Mouse (Mus musculus): Measurements from ENCODE around the gene Serpinb8. TPM values are rescaled to one million over a fixed set of nuclear protein-coding genes. Genes with fewer than 3 reads are reported as not detected.

Serpinb8 gene
- polyA plus RNA-seq, 1 experiment: 0.50 TPM

DNA sequence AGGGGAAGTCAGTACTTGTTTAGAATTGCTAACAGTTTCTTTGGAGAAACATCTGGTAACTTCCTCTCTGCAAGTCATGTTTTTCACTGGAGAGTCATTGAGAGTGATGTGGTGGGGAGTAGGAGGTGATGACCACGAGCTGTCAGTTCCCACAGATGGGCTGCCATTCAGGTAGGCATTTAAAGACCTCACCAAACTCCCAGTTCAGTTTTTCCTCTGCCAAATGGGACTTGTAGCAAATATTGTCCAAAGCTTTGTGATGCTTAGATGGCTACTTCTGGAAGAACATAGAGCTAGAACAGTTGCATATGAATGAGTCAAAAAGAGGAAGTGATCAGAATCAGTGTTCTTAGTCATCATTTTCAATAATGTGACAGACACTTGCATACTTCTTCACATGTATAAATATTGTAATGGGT lies 5.8 kb upstream of the Serpinb8 start:
- Histone ChIP-seq H3K27ac (ENCODE audit: control insufficient read depth, insufficient read depth, low read depth, low read length, poor library complexity) (no peak overlapping the region), H3K4me3 (replicated peaks; ENCODE audit: control insufficient read depth, low read depth, low read length) (no peak overlapping the region), H3K4me1 (ENCODE audit: control insufficient read depth, insufficient read depth, low read length) (peaks cover 1% of the 10 kb centered on the region; the same call in 1 of the 2 replicates)
- WGBS: 3% methylated on average over 1 of the region's 1 CpGs
- TF ChIP-seq POLR2A (IDR thresholded peaks at IDR 0.05; ENCODE audit: borderline replicate concordance, control insufficient read depth, low read depth, low read length) (no peak), CTCF (IDR thresholded peaks at IDR 0.05; ENCODE audit: control insufficient read depth, insufficient read depth, low read length) (no peak)

DNA sequence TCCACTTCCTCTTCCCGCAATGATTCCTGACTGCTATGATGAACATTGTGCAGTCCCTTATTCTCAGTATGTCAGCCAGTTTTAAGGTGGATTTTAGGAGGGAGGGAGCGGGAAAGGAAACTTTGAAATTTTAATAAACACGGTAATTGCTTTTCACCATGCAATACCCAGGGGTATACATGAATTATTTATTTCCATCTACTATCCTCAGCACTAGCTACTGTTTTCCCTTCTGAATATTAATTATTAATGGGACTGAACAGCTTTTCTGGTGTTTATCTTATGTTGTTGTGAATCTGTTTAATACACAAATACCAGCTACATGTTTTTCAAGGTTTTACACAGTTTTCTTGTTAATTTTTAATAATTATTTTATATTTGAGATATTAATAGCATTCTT lies 4.9 kb upstream of the Serpinb8 start:
- WGBS: 71% methylated on average over 3 of the region's 3 CpGs
- Histone ChIP-seq H3K27ac (ENCODE audit: control insufficient read depth, insufficient read depth, low read depth, low read length, poor library complexity) (no peak overlapping the region), H3K4me1 (ENCODE audit: control insufficient read depth, insufficient read depth, low read length) (peaks cover 1% of the 10 kb centered on the region; the same call in 1 of the 2 replicates), H3K4me3 (replicated peaks; ENCODE audit: control insufficient read depth, low read depth, low read length) (no peak overlapping the region)
- no peak for TF ChIP-seq POLR2A (IDR thresholded peaks at IDR 0.05; ENCODE audit: borderline replicate concordance, control insufficient read depth, low read depth, low read length)
- no peak for TF ChIP-seq CTCF (IDR thresholded peaks at IDR 0.05; ENCODE audit: control insufficient read depth, insufficient read depth, low read length)

DNA sequence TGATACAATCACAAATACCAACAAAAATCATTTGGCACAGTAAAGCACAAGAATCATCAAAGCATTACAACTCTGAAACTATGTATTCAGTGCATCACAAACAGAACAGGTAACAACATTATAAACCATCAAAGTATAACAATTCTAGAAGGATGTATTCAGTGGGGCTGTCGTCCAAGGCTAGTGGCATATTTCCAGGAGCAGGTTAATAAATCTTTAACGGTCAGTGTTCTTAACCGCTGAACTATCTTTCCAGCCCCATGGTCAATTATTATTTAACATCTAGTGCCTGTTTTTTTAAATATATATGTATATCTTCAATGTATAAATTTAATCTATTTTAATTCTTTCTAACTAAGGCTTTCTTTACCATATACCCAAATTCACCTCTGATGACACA lies 3.6 kb upstream of the Serpinb8 start:
- Histone ChIP-seq H3K4me3 (replicated peaks; ENCODE audit: control insufficient read depth, low read depth, low read length) (no peak overlapping the region), H3K4me1 (ENCODE audit: control insufficient read depth, insufficient read depth, low read length) (peaks cover 1% of the 10 kb centered on the region; the same call in 1 of the 2 replicates), H3K27ac (ENCODE audit: control insufficient read depth, insufficient read depth, low read depth, low read length, poor library complexity) (no peak overlapping the region)
- no peak for TF ChIP-seq CTCF (IDR thresholded peaks at IDR 0.05; ENCODE audit: control insufficient read depth, insufficient read depth, low read length)
- no peak for TF ChIP-seq POLR2A (IDR thresholded peaks at IDR 0.05; ENCODE audit: borderline replicate concordance, control insufficient read depth, low read depth, low read length)
- 87% methylated on average over 3 of the region's 3 CpGs for WGBS

DNA sequence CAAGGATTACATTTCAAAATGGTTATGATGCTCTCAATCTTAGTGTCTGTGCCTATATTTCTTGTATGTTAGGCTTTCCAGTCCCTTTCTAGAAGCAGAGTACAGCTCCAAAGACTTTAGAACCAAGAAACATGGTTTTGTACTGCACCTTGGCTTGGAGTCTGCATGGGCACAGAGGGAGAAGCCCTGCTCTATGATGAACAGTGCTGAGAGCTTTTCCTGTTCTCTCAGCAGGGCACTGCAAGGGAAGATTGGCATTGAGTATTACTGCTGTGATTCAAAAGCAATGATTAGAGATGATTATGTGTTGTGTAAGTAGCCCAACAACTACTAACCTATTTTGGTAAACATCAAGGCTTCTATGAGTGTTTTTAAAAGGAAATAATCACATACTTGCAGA lies 1.6 kb upstream of the Serpinb8 start:
- peaks cover 1% of the 10 kb centered on the region; the same call in 1 of the 2 replicates for H3K4me1 ChIP-seq (ENCODE audit: control insufficient read depth, insufficient read depth, low read length)
- H3K27ac ChIP-seq (ENCODE audit: control insufficient read depth, insufficient read depth, low read depth, low read length, poor library complexity): no peak overlapping the region
- TF ChIP-seq POLR2A (IDR thresholded peaks at IDR 0.05; ENCODE audit: borderline replicate concordance, control insufficient read depth, low read depth, low read length): no peak
- TF ChIP-seq CTCF (IDR thresholded peaks at IDR 0.05; ENCODE audit: control insufficient read depth, insufficient read depth, low read length): no peak
- H3K4me3 ChIP-seq (replicated peaks; ENCODE audit: control insufficient read depth, low read depth, low read length): no peak overlapping the region

DNA sequence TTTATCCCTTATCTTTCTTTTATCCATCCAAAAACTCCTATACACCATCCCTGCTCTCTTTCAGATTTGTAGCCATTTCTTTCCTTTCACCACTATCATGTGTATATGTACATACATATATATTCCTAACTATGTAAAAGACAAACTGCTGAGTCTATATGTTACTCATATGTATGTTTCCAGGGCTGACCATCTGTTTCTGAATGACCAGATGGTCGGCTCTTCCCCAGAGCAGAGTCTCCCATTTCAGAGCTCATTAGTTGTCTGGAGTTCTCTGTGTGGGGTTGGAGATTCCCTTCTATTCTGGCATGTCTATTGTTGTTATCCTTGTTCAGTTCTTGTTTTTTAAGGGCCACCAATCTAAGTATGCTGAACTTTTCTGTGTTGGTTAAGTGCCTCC lies 1.2 kb upstream of the Serpinb8 start:
- H3K27ac ChIP-seq (ENCODE audit: control insufficient read depth, insufficient read depth, low read depth, low read length, poor library complexity): no peak overlapping the region
- H3K4me1 ChIP-seq (ENCODE audit: control insufficient read depth, insufficient read depth, low read length): peaks cover 1% of the 10 kb centered on the region; the same call in 1 of the 2 replicates
- no peak overlapping the region for H3K4me3 ChIP-seq (replicated peaks; ENCODE audit: control insufficient read depth, low read depth, low read length)
- TF ChIP-seq POLR2A (IDR thresholded peaks at IDR 0.05; ENCODE audit: borderline replicate concordance, control insufficient read depth, low read depth, low read length) (no peak), CTCF (IDR thresholded peaks at IDR 0.05; ENCODE audit: control insufficient read depth, insufficient read depth, low read length) (no peak)
- 79% methylated on average over 1 of the region's 1 CpGs for WGBS

DNA sequence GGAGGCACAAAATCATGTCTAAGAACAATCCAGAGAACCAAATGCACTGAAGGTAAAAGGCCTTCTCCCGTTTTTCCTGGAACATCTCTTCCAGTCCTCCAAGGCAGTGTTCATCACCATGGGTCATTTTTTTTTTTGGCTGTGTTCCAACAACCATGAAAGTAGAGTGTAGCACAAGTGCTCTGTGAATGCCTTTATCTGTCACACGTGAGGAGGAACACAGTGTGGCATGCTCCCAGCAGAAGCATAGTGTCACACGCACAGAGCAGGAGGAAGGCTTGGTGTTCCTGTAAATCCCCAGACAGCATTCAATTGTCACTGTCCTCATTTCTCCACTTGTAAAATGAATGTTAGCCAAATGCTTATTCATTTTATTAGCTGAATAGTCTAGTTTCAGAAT lies 2.8 kb downstream of the Serpinb8 start:
- no peak for TF ChIP-seq CTCF (IDR thresholded peaks at IDR 0.05; ENCODE audit: control insufficient read depth, insufficient read depth, low read length)
- TF ChIP-seq POLR2A (IDR thresholded peaks at IDR 0.05; ENCODE audit: borderline replicate concordance, control insufficient read depth, low read depth, low read length): no peak
- 69% methylated on average over 3 of the region's 3 CpGs for WGBS
- Histone ChIP-seq H3K4me1 (ENCODE audit: control insufficient read depth, insufficient read depth, low read length) (peaks cover 1% of the 10 kb centered on the region; the same call in 1 of the 2 replicates), H3K4me3 (replicated peaks; ENCODE audit: control insufficient read depth, low read depth, low read length) (no peak overlapping the region), H3K27ac (ENCODE audit: control insufficient read depth, insufficient read depth, low read depth, low read length, poor library complexity) (no peak overlapping the region)

DNA sequence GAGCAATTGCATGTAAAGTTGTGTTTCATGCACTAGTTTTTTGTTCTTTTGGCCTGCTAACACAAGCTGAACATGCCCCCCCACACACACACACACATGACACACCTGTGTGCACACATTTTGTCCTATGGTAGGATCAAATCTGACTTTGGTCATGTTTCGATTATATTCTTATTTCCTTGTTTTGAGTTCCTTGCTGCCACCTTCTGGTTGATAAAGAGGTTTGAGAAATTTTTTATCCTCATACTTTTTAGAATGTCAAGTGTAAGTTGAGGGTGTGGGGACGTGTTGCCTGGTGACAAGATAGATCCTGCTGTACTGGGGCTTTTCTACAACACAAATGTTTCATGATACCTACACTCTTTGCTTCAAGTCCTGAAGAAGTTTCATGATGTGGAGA lies 3.7 kb downstream of the Serpinb8 start:
- Histone ChIP-seq H3K27ac (ENCODE audit: control insufficient read depth, insufficient read depth, low read depth, low read length, poor library complexity) (no peak overlapping the region), H3K4me1 (ENCODE audit: control insufficient read depth, insufficient read depth, low read length) (peaks cover 1% of the 10 kb centered on the region; the same call in 1 of the 2 replicates), H3K4me3 (replicated peaks; ENCODE audit: control insufficient read depth, low read depth, low read length) (no peak overlapping the region)
- TF ChIP-seq POLR2A (IDR thresholded peaks at IDR 0.05; ENCODE audit: borderline replicate concordance, control insufficient read depth, low read depth, low read length) (no peak), CTCF (IDR thresholded peaks at IDR 0.05; ENCODE audit: control insufficient read depth, insufficient read depth, low read length) (no peak)
- 32% methylated on average over 2 of the region's 2 CpGs for WGBS

DNA sequence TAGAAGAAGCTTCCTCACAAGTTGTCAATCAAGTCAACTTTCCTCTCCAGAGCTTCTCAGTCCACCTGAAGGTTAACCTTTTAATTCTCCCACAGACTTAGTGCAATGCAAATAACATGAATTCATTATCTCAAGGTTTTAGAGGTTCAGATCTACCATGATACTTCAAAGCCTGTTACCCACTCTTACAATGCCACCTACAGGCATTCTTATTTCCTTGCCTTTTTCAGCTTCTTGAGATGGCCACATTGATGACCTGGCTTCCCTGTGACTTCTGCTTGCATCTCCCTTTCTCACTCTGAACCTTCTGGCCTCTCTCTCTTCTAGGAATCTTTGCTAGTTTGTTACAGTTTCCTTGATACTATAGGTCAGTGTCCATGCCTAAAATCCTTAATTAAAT lies 7.1 kb downstream of the Serpinb8 start:
- TF ChIP-seq CTCF (IDR thresholded peaks at IDR 0.05; ENCODE audit: control insufficient read depth, insufficient read depth, low read length) (no peak), POLR2A (IDR thresholded peaks at IDR 0.05; ENCODE audit: borderline replicate concordance, control insufficient read depth, low read depth, low read length) (no peak)
- H3K4me1 ChIP-seq (ENCODE audit: control insufficient read depth, insufficient read depth, low read length): peaks cover 1% of the 10 kb centered on the region; the same call in 1 of the 2 replicates
- no peak overlapping the region for H3K27ac ChIP-seq (ENCODE audit: control insufficient read depth, insufficient read depth, low read depth, low read length, poor library complexity)
- no peak overlapping the region for H3K4me3 ChIP-seq (replicated peaks; ENCODE audit: control insufficient read depth, low read depth, low read length)

DNA sequence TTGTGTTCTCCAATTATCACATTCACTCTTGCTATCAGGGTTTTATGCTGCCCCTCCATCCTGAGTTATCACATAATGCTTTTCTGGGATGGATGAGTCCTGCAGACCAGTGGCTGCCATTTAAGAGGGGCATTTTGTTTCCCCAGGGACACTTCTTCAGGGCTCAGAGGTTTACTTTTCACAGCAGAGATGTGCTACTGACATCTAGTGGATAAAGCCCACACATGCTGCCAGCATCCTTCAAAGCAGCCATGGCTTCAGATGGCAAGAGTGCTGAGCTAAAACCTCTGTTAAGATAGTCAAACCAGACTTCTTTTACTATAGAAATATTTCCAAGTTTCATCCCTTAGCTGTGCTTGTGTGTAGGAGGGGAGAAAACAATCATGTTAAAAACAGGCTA lies 8.7 kb downstream of the Serpinb8 start:
- Histone ChIP-seq H3K27ac (ENCODE audit: control insufficient read depth, insufficient read depth, low read depth, low read length, poor library complexity) (no peak overlapping the region), H3K4me1 (ENCODE audit: control insufficient read depth, insufficient read depth, low read length) (peaks cover 1% of the 10 kb centered on the region; the same call in 1 of the 2 replicates), H3K4me3 (replicated peaks; ENCODE audit: control insufficient read depth, low read depth, low read length) (no peak overlapping the region)
- TF ChIP-seq CTCF (IDR thresholded peaks at IDR 0.05; ENCODE audit: control insufficient read depth, insufficient read depth, low read length): no peak
- no peak for TF ChIP-seq POLR2A (IDR thresholded peaks at IDR 0.05; ENCODE audit: borderline replicate concordance, control insufficient read depth, low read depth, low read length)
